Mouse (Mus musculus) lung, postnatal 0 days (tissue): ENCODE measurements around the gene Gm29609. TPM values are rescaled to one million over a fixed set of nuclear protein-coding genes. Genes with fewer than 3 reads are reported as not detected.

Experiments used
- ATAC-seq: fragments of 200-750 bp; cut with Nextera tagmentation; 2 replicates; pipeline ENCODE4 v1.8.0; 2017; ENCODE audit warnings: moderate library complexity
- DNase-seq: peaks from one replicate; pipeline ENCODE4 v3.0.0-alpha.2; 2016; ENCODE audit warnings: low spot score
- H3K27ac ChIP-seq: fragments of 300-500 bp; sonication (generic); 2 replicates; pipeline ENCODE4 v1.5.1; 2014; ENCODE audit warnings: antibody characterized with exemption, mild to moderate bottlenecking, low read length, mixed read lengths
- H3K27me3 ChIP-seq: fragments of 300-500 bp; sonication (generic); replicated peaks from 2 replicates; pipeline ENCODE4 v1.6.1; 2014; ENCODE audit warnings: low read length, mixed read lengths; ENCODE audit not compliant: insufficient read depth
- H3K36me3 ChIP-seq: fragments of 300-500 bp; sonication (generic); 2 replicates; pipeline ENCODE4 v1.6.1; 2014; ENCODE audit warnings: low read length, mixed read lengths; ENCODE audit not compliant: insufficient read depth
- H3K4me1 ChIP-seq: fragments of 300-500 bp; sonication (generic); 2 replicates; pipeline ENCODE4 v1.6.1; 2014; ENCODE audit warnings: antibody characterized with exemption, low read depth, low read length, mixed read lengths; ENCODE audit not compliant: insufficient read depth
- H3K4me2 ChIP-seq: fragments of 300-500 bp; sonication (generic); replicated peaks from 2 replicates; pipeline ENCODE4 v1.6.1; 2014; ENCODE audit warnings: low read depth, mild to moderate bottlenecking, low read length, moderate library complexity, mixed read lengths
- H3K4me3 ChIP-seq: fragments of 300-500 bp; sonication (generic); 2 replicates; pipeline ENCODE4 v1.5.1; 2014; ENCODE audit warnings: low read depth, low read length
- H3K9ac ChIP-seq: fragments of 300-500 bp; sonication (generic); replicated peaks from 2 replicates; pipeline ENCODE4 v1.6.1; 2014; ENCODE audit warnings: low read depth, mild to moderate bottlenecking
- H3K9me3 ChIP-seq: fragments of 300-500 bp; sonication (generic); 2 replicates; pipeline ENCODE4 v1.6.1; 2016; ENCODE audit warnings: low read length, mixed read lengths
- CTCF ChIP-seq: IDR thresholded peaks from 2 replicates; pipeline ENCODE4 v1.5.1; 2016; ENCODE audit warnings: antibody characterized with exemption, mild to moderate bottlenecking
- EP300 ChIP-seq: IDR thresholded peaks from 2 replicates; pipeline ENCODE4 v1.6.1; 2016; ENCODE audit warnings: antibody characterized with exemption, mild to moderate bottlenecking, control low read depth
- WGBS: fragments of 180-500 bp; shearing (Covaris S2); extraction: QIAGEN DNeasy Blood & Tissue Kit; methylation state at CpG from one replicate; pipeline ENCODE4 v1.1.7; 2014; 5-methylcytosine and 5-hydroxymethylcytosine counted together
- polyA plus RNA-seq: library from polyadenylated mRNA; unstranded; fragments of >200 nt; fragmentation: Nextera tagmentation; extraction: Ambion mirVana; gene quantifications from 2 replicates; pipeline ENCODE4 v1.2.1, GENCODE M21; 2015

Gm29609 gene
- 0.73 TPM in 1 of 2 replicates, not detected in the other for polyA plus RNA-seq

GRCm38 (mm10) chr5:31179766-31180630 lies at the start of gene Gm29609, which contains the start of gene Gtf3c2:
TSS of gene Gm29609 (minus strand) at chr5:31179911.
TSS of gene Gtf3c2 (minus strand) at chr5:31180144.
- H3K27me3 ChIP-seq = no peaks in the 10 kb centered on the region
- TF ChIP-seq EP300 = peak; percentile 49
- peak; percentile 31; the same call in 1 of the 2 replicates for TF ChIP-seq CTCF
- DNase-seq (peak; percentile 98), ATAC-seq (peak; percentile 98)
- H3K4me1 ChIP-seq = no peaks in the 10 kb centered on the region
- peak within 1 kb of the TSS; percentile 71 for H3K9ac ChIP-seq
- peak within 1 kb of the TSS; percentile 80 for H3K4me3 ChIP-seq
- H3K9me3 ChIP-seq = no peaks in the 10 kb centered on the region
- peak within 1 kb of the TSS; percentile 98 for H3K27ac ChIP-seq
- WGBS = under 1% methylated on average over 59 of the region's 59 CpGs
- H3K36me3 ChIP-seq = no peaks in the 10 kb centered on the region
- H3K4me2 ChIP-seq = peak within 1 kb of the TSS; percentile 66

GRCm38 (mm10) chr5:31226641-31227040 lies 46.9 kb upstream of the Gm29609 start:
- WGBS = 67% methylated on average over 1 of the region's 1 CpGs
- H3K27me3 ChIP-seq = no peaks in the 10 kb centered on the region

GRCm38 (mm10) chr5:31222696-31223095 lies 43.0 kb upstream of the Gm29609 start:
- no peaks in the 10 kb centered on the region for H3K36me3 ChIP-seq
- H3K27ac ChIP-seq = no peak overlapping the region
- H3K9me3 ChIP-seq = no peaks in the 10 kb centered on the region
- no peaks in the 10 kb centered on the region; the same call in 1 of the 2 replicates for H3K4me1 ChIP-seq
- H3K9ac ChIP-seq = no peak overlapping the region
- no peaks in the 10 kb centered on the region for H3K27me3 ChIP-seq
- ATAC-seq (no peak), DNase-seq (no peak)
- H3K4me3 ChIP-seq = no peak overlapping the region
- TF ChIP-seq EP300 (no peak), CTCF (no peak)
- no peak overlapping the region for H3K4me2 ChIP-seq
- 93% methylated on average over 9 of the region's 9 CpGs for WGBS

More at GRCm38 (mm10) chr5:31226641-31227040, 46.9 kb upstream of the Gm29609 start:
- TF ChIP-seq CTCF (no peak), EP300 (no peak)
- Histone ChIP-seq H3K4me3 (no peak overlapping the region), H3K27ac (no peak overlapping the region), H3K36me3 (no peaks in the 10 kb centered on the region), H3K9ac (no peak overlapping the region), H3K4me2 (no peak overlapping the region), H3K9me3 (no peaks in the 10 kb centered on the region), H3K4me1 (no peaks in the 10 kb centered on the region)
- ATAC-seq = no peak
- no peak for DNase-seq

- ATAC-seq = no peak
- peak; percentile 68 for DNase-seq
- WGBS = 14% methylated on average over 11 of the region's 11 CpGs
Measured at GRCm38 (mm10) chr5:31221304-31221945, 41.7 kb upstream of the Gm29609 start.

GRCm38 (mm10) chr5:31220448-31221303 lies 41.0 kb upstream of the Gm29609 start, which contains the start of gene Ppm1g:
TSS of gene Ppm1g (minus strand) at chr5:31220687.
- no peak for TF ChIP-seq EP300
- TF ChIP-seq CTCF = peak; percentile 21
- Histone ChIP-seq H3K27me3 (no peaks in the 10 kb centered on the region), H3K4me1 (no peaks in the 10 kb centered on the region; the same call in 1 of the 2 replicates), H3K36me3 (no peaks in the 10 kb centered on the region), H3K4me3 (peak within 1 kb of the TSS; percentile 76), H3K4me2 (peak within 1 kb of the TSS; percentile 96), H3K9ac (peak within 1 kb of the TSS; percentile 74), H3K9me3 (no peaks in the 10 kb centered on the region), H3K27ac (peak within 1 kb of the TSS; percentile 86)
- WGBS = under 1% methylated on average over 68 of the region's 70 CpGs
- DNase-seq = peak; percentile 98
- peak; percentile 98 for ATAC-seq

More at GRCm38 (mm10) chr5:31221304-31221945, 41.7 kb upstream of the Gm29609 start:
- Histone ChIP-seq H3K4me3 (peak overlapping the region; percentile 76), H3K9me3 (no peaks in the 10 kb centered on the region), H3K4me2 (peak overlapping the region; percentile 96), H3K27me3 (no peaks in the 10 kb centered on the region), H3K4me1 (no peaks in the 10 kb centered on the region; the same call in 1 of the 2 replicates), H3K36me3 (no peaks in the 10 kb centered on the region), H3K9ac (peak overlapping the region; percentile 74), H3K27ac (peak overlapping the region; percentile 86)
- TF ChIP-seq EP300 = no peak
- TF ChIP-seq CTCF = peak; percentile 70
